Mouse (Mus musculus) CD4-positive, CD25-positive, alpha-beta regulatory T cell, adult 4 months (primary cell): ENCODE results near the gene Kif19a. TPM values are rescaled to one million over a fixed set of nuclear protein-coding genes. Genes with fewer than 3 reads are reported as not detected.

Source experiments
- ATAC-seq: one replicate; pipeline ENCODE4 v1.8.0; 2017
- polyA plus RNA-seq, 2 experiments: library from polyadenylated mRNA; unstranded; fragments of 100-300 nt; shearing (Covaris generic); gene quantifications; one replicate each; pipeline ENCODE4 v1.2.1; 2017

The Kif19a gene
- not detected for polyA plus RNA-seq

DNA sequence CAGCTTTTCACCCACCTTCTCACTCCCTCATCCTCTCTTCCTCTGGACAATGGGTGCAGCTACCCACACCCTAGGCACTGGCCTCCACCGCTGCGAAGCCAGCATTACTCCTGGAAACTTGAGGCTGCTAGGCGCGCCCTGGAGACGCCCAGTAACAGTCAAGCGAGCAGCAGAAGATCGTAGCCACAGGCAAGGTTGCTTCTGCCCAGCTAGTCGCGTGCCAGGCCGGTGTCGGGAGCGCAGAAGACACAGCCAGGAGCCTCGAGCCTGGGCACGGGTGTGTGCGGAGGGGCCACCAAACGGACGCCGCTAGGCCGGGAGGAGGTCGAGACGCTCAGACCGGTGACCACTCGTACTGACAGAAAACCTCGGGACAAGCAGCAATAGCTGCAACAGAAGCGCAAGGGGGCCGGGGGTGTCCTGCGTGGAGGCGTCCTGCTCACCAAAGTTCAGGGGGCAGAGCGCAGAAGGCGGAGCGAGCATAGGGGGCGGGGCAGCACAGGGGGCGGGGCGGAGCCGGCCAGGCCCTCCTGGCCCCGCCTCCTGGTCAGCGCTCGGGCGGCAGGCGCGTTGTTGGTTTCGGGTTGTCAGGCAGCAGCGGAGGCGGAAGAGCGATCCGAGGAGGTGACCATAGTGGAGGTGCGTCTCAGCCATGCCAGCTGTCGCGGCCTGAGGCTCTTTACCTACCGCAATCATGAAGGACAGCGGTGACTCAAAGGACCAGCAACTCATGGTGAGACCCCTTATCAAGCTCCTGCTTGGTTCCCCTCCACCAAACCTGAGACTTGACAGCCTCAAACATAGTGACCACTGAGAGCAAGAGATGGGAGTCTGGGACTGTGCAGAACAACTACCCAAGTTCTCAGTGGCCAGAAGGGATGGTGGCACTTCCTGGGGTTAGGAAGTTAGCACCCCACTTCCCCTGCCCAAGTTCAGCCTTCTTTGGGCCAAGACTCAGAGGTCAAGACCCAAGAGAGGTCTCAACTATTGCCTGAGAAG lies at the start of gene Kif19a:
TSS of gene Kif19a (plus strand) at position 569 of the 999 bp plus-strand sequence.
- ATAC-seq: no peak

DNA sequence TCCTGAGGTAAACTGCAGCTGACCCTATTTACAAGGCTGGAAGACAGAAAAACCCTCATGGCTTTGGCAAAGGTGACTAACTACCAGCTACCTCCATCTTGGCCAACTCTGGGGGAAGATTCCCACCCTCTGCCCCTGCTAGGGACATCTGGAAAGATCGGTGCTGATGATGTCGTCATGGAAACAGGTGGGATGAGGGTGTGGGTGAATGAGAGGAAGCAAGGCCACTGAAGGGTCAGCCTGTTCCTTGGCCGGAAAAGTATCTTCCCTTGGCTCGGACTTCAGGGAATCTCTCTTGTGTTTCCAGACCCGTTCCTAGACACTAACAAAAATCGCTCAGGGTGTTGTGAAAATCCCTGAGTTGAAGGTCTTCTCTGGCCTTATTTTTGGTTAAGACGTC lies 49.7 kb upstream of the Kif19a start:
- ATAC-seq: no peak

DNA sequence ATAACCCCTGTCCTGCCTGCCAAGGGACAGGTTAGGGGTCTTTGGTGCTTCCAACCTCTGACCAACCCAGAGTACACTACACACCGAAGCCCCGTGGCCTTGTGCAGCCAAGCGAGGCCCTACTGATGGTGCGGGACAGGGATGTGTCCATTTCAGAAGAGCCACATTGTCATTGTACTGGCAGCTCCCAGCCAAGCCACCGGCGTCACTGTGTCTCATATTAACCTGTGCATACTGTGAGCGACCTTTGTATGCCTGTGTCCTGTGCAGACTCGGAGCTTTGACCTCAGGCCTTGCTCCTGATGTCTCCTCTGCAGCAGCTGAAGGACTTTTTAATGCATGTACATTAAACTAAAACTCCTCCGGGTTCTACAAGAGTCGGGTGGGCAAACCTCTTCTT lies 44.7 kb upstream of the Kif19a start:
- ATAC-seq: no peak

DNA sequence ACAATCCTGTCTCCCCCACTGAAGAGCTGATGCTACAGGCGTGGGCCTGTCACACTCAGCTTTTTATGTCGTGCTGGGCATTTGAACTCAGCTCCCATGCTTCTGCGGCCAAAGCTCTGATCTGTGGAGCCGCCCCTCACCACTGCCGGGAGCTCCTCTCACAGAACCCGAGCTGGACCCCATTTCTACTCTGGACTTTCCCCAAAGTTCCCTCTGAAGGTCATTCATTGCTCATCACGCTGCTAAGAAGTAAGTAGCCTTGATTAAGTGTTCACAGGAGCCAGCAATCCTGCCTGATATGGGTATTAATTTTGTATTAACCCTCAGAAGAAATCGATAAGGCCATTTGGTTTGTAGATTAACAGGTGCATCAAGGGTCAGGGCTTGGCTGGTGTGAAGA lies 42.8 kb upstream of the Kif19a start:
- no peak for ATAC-seq

DNA sequence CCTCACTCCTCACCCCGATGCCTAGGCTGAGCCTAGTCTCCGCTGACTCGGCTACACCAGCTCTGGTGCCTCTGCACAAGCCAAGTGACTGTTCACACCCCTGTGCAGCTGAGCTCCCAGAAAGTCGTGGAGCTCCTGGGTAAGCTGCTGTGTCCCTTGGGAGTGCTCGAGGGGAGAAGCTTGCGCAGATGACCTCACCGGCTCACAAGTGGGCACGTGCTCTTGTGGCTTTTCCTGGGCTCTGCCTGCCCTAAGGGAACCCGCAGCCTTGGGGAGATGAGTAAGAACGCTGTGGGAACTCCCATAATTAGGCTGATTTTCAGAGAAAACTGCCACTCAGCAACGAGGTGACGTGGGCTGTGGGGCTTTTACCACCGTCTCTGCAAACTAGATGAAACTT lies 42.2 kb upstream of the Kif19a start:
- ATAC-seq: no peak

DNA sequence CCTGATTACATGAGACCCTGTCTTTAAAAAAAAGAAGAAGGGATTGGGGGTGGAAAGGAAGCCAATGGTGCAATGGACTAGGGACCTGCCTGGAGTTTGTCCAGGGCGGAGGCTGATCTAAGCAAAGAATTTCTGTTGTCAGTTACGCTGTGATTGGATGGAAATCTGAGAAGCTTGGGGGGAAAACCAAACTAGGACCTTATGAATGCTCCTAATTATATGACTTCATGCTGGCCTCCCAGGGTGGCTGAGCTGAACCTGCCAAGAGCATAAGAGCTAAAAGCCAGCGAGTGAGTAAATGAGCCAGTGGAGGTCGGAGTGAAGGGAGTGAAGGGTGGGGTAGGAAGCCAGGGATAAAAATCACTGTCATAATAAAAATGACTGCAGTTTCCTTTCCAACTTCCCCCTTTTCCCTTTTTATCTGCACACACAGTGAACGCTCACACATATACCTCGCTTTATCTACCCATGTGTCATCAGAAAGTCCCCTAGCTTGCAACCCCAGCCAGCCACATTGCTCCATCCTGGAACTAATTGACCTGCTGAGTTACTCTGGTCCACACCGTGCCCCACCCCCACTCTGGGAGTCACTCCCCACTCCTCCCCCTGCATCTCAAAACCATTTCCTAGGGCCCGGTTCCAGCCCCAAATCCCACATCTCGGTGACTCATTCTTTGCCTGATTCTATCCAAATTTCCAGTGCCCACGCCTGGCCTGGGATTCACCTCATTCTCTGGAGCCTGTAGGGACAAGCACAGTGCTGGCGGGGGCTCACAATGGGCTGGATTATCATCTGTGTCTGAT lies 40.2 kb upstream of the Kif19a start:
- ATAC-seq: no peak

GRCm38 (mm10) chr11:114726965-114727825 lies 38.0 kb upstream of the Kif19a start, which contains the start of gene Dnaic2:
Dnaic2 (plus strand) TSS chr11:114727408.
- no peak for ATAC-seq

DNA sequence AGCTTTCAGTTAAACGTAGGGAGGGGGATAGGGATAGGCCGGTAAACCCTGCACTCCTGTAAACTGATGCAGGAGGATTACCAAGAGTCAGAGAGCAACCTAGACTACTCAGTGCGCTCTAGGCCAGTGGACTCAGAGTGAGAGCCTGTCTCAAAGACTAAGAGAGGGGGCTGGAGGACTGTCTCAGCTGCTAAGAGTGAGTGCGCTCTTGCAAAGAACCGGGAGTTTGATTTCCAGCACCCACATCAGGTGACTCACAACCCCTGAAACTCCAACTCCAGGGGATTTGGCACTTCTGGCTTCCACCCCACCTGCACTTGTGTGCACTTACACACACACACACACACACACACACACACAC lies 37.4 kb upstream of the Kif19a start:
- no peak for ATAC-seq

DNA sequence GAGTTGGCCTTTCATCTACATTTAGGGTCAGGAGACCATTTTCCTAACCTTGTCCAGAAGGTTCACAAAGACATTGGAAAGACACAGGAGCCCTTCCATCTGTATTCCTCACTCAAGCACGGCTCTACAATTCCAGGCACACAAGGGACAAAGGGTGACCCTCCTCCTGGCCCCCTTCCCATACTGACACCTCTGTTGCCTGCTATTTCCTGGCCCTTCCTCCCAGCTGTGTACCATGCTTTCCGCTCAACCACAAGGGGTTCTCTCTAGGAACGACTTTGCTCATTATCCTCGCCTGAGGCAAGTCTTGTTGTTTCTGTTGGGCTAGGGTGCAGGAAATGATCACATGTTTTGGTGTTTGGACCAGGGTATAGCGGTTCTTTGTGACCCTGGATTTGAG lies 36.9 kb upstream of the Kif19a start:
- ATAC-seq: no peak

- ATAC-seq: no peak
Measured at GRCm38 (mm10) chr11:114729832-114730363, 35.3 kb upstream of the Kif19a start.

GRCm38 (mm10) chr11:114731711-114732110 lies 33.5 kb upstream of the Kif19a start:
- no peak for ATAC-seq

DNA sequence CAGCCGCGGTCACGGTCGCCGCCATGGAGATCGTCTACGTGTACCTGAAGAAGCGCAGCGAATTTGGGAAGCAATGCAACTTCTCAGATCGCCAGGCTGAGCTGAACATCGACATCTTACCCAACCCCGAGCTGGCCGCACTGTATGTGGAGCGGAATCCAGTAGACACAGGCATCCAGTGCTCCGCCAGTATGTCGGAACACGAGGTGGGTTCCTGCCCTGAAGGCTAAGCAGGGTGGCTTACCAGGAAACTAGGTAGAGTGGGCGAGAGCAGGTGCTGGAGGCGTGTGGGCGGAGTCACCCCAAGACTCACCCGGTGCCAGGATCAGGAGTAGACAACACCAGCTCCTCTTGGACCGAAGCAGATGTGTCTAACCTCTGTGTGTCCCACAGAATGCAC lies 32.3 kb upstream of the Kif19a start:
- no peak for ATAC-seq

GRCm38 (mm10) chr11:114736111-114736510 lies 29.1 kb upstream of the Kif19a start:
- no peak for ATAC-seq

- ATAC-seq: no peak
Measured at GRCm38 (mm10) chr11:114736913-114737624, 28.1 kb upstream of the Kif19a start.

- ATAC-seq: no peak
Measured at GRCm38 (mm10) chr11:114740598-114740997, 24.6 kb upstream of the Kif19a start.

DNA sequence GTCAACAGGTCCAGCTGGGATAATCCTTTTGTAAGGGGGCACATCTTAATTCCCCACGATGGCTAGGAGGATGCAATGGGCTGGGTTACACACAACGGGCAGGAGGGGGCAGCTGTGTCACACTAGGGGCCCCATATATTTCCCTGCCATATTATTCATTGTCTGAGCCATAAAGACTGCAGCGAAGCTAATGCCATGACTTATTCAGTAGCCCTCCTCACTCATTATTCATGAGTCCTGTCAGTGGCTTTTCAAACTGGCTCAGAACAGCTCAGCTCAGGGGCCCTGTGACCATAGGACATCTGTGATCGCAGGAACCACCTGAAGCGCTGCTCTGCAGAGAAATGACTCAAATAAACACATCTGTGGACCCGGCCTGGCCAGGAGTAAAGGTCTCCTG lies 23.7 kb upstream of the Kif19a start:
- no peak for ATAC-seq

- ATAC-seq: no peak
Measured at GRCm38 (mm10) chr11:114745134-114745533, 20.1 kb upstream of the Kif19a start.

DNA sequence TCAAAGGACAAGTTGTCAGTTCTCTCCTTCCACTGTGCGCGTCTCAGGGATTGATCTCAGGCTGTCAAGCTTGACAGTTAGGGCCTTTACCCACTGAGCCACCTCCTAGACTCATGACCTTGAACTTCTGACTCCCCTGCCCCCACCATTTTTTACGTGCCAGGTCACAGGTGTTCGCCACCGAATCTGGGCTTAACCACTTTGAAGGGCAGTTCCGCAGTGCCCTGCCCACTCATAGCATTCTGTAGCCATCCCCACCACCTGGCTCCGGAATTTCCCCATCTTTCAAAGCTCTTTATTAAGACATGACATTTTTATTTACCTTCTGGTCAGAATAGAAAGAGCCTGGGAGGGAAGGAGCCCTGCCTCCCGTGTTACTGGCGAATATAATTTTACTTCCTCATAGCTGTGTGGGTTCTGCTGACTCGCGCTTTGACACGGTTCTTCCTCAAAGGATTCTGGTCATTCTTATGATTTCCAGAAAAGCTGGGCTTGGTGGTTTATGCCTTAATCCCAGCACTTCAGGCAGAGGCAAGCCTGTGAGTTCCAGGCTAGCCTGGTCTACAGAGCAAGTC lies 17.5 kb upstream of the Kif19a start:
- no peak for ATAC-seq

DNA sequence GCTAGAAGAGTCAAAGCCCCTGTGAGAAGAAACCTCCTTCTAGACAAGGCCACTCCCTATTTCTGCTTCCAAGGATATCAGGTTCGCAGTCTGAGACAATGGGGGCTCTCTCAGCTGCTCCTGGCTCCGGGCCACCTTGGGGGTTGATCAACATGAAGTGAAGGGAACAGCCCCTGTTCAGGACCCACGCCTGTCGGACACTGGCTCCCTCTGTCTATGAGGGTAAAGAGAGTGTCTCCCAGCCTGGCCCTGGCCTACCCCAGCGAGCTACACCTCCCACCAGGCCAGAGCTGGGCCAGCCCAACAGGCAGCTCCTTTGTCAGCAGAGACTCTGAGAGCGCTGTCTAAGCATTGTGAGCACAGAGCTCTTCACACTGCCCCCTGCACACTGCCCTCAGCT lies 4.7 kb downstream of the Kif19a start:
- ATAC-seq: no peak

DNA sequence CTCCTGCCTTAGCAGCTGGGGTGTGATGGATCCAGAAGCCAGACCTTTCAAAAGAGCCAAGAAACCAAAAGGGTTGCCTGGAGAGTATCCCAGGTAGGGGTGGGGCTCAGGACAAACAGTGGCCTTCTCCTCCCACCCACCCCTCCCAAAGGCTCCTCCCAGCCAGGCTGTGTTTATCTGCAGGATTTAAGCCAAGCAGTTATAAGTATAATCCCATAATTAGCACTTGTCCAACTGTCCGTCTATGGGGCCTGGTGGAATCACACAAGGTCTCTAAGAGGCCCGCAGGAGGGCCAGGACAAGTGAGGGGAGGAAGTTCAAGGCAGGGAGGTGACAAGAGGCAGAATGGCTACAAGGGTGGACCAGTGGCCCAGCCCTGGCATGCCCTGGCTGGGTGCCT lies 6.7 kb downstream of the Kif19a start:
- no peak for ATAC-seq

GRCm38 (mm10) chr11:114780076-114780475 lies 14.9 kb downstream of the Kif19a start:
- ATAC-seq: no peak
